ENCODE assay signal across 13 mouse cellular contexts in genomic region chr10:122762772-122763511, GRCm38 (mm10).
A peak's percentile ranks its signal among the peaks of the same experiment; 100 is the strongest.
DNase-seq lines count a peak whose midpoint lies in the region; ATAC-seq and TF ChIP-seq lines count a peak whose summit lies in the region.
"Had no signal": no experiment of that assay in that cellular context is flagged by ENCODE, and none has a peak within 500 bp of the region (broad histone marks: within the 10 kb centered on the region; RNA-seq: fewer than 3 reads in every experiment).

No protein-coding gene starts in this region.

- in situ Hi-C loops in ES-E14 (cut with MboI; ENCODE audit: low sequenced_read_pairs in 2 of 2, unreplicated experiment in 2 of 2), result no loop called here

- peak; percentile 41 for ATAC-seq in kidney, postnatal 0 days (replicated peaks; ENCODE audit: low FRiP score, low read depth)
- no peak for ATAC-seq in limb, embryonic 12.5 days (ENCODE audit: insufficient number of reproducible peaks, insufficient read depth, low FRiP score, low TSS enrichment, low read depth)
- ATAC-seq: midbrain, embryonic 13.5 days had no signal

- no peak overlapping the region for H3K4me3 ChIP-seq in kidney, postnatal 0 days (replicated peaks; ENCODE audit: low read depth, low read length)
- no peak overlapping the region for H3K4me3 ChIP-seq in ES-E14 (ENCODE audit: insufficient read depth in 1 of 2, low read depth in 1 of 2, low read length in 2 of 2, poor library complexity in 1 of 2, severe bottlenecking in 1 of 2)
- H3K4me3 ChIP-seq in limb, embryonic 12.5 days (replicated peaks), result no peak overlapping the region
- H3K4me3 ChIP-seq: hindbrain, embryonic 10.5 days; liver, embryonic 13.5 days; midbrain, embryonic 13.5 days had no signal

- no peaks in the 10 kb centered on the region for H3K9me3 ChIP-seq in kidney, postnatal 0 days (replicated peaks; ENCODE audit: low read length)
- no peaks in the 10 kb centered on the region for H3K9me3 ChIP-seq in ES-E14 (ENCODE audit: control insufficient read depth, insufficient read depth, low read depth, low read length)
- H3K9me3 ChIP-seq in limb, embryonic 12.5 days, result no peaks in the 10 kb centered on the region
- H3K9me3 ChIP-seq: hindbrain, embryonic 10.5 days; liver, embryonic 13.5 days; midbrain, embryonic 13.5 days had no signal

- no peak overlapping the region for H3K4me2 ChIP-seq in kidney, postnatal 0 days (ENCODE audit: low read length)
- no peak overlapping the region for H3K4me2 ChIP-seq in limb, embryonic 12.5 days
- H3K4me2 ChIP-seq: heart, embryonic 11.5 days; liver, embryonic 13.5 days; midbrain, embryonic 13.5 days had no signal

- H3K27me3 ChIP-seq in kidney, postnatal 0 days (ENCODE audit: insufficient read depth, low read length), result no peaks in the 10 kb centered on the region
- no peaks in the 10 kb centered on the region for H3K27me3 ChIP-seq in limb, embryonic 12.5 days
- H3K27me3 ChIP-seq: liver, embryonic 13.5 days had no signal

- no peak for DNase-seq in kidney, postnatal 0 days (ENCODE audit: low spot score)
- DNase-seq in kidney, postnatal 25 days, result no peak
- DNase-seq in ES-E14 (ENCODE audit: low read depth, low spot score), result no peak
- DNase-seq in ZHBTc4 (ENCODE audit: low read depth, low spot score), result peak; percentile 19
- no peak for DNase-seq in layer of hippocampus, postnatal 36 days
- DNase-seq in embryo, embryonic 11 days, result no peak
- DNase-seq: liver, embryonic 13.5 days; right cerebral cortex, adult 18-20 months; thymus, postnatal 36 days had no signal

- WGBS in kidney, postnatal 0 days, result 88% methylated on average over 6 of the region's 6 CpGs
- 90% methylated on average over 6 of the region's 6 CpGs for WGBS in limb, embryonic 12.5 days

- no peak overlapping the region for H3K9ac ChIP-seq in kidney, postnatal 0 days (ENCODE audit: low read depth, low read length)
- no peak overlapping the region for H3K9ac ChIP-seq in ES-E14 (ENCODE audit: insufficient read depth, low read depth, low read length, poor library complexity, severe bottlenecking)
- H3K9ac ChIP-seq in limb, embryonic 12.5 days (replicated peaks), result no peak overlapping the region
- H3K9ac ChIP-seq: liver, embryonic 13.5 days; midbrain, embryonic 13.5 days had no signal

- H3K27ac ChIP-seq in kidney, postnatal 0 days, result peak overlapping the region; percentile 78
- no peak overlapping the region for H3K27ac ChIP-seq in ES-E14 (ENCODE audit: insufficient read depth, low read depth, low read length, poor library complexity, severe bottlenecking)
- 0 out of 2 replicates have a peak overlapping the region, but pooled peaks have one; percentile 23 for H3K27ac ChIP-seq in limb, embryonic 12.5 days
- H3K27ac ChIP-seq: hindbrain, embryonic 10.5 days; liver, embryonic 13.5 days; midbrain, embryonic 13.5 days had no signal

- no peaks in the 10 kb centered on the region for H3K36me3 ChIP-seq in kidney, postnatal 0 days (ENCODE audit: insufficient read depth, low read length)
- no peaks in the 10 kb centered on the region for H3K36me3 ChIP-seq in ES-E14 (ENCODE audit: control insufficient read depth, insufficient read depth, low read length, poor library complexity, severe bottlenecking)
- H3K36me3 ChIP-seq in limb, embryonic 12.5 days, result no peaks in the 10 kb centered on the region
- H3K36me3 ChIP-seq: hindbrain, embryonic 10.5 days; liver, embryonic 13.5 days; midbrain, embryonic 13.5 days had no signal

- TF ChIP-seq CTCF in kidney, postnatal 0 days (IDR thresholded peaks at IDR 0.05; ENCODE audit: low read depth), result no peak

- peaks cover 14% of the 10 kb centered on the region; the same call in 1 of the 2 replicates for H3K4me1 ChIP-seq in kidney, postnatal 0 days (replicated peaks; ENCODE audit: insufficient read depth, low read length)
- H3K4me1 ChIP-seq in ES-E14 (ENCODE audit: control insufficient read depth in 2 of 2, insufficient read depth in 2 of 2, low read length in 2 of 2, poor library complexity in 1 of 2), result peaks cover 0 to 3% of the 10 kb centered on the region in 2 experiments; a peak in 1 of 4 replicates
- peaks cover 58% of the 10 kb centered on the region for H3K4me1 ChIP-seq in limb, embryonic 12.5 days (replicated peaks)
- H3K4me1 ChIP-seq: liver, embryonic 13.5 days had no signal

TF ChIP-seq in ES-E14, 5 proteins besides CTCF, POLR2A, EP300 and RAD21:
- TF ChIP-seq MAFK (IDR thresholded peaks at IDR 0.05; ENCODE audit: insufficient read depth, low read depth, low read length), result no peak
- TF ChIP-seq CHD2 (IDR thresholded peaks at IDR 0.05; ENCODE audit: low read depth, low read length), result peak; percentile 79
TF ChIP-seq in ES-E14: peak in this region for 1.
